Mouse (Mus musculus) neural tube, embryonic 12.5 days (tissue): ENCODE measurements at regions not wholly inside any gene's neighbourhood (a gene's known extent, or its start where the extent isn't known, plus 50 kb on each side); places are given as distances from the start of the nearest gene placed in this dataset.
A peak's percentile ranks its signal among the peaks of the same experiment; 100 is the strongest.

Source experiments
- ATAC-seq: fragments of 200-750 bp; cut with Nextera tagmentation; 2 replicates; pipeline ENCODE4 v1.8.0; 2017; ENCODE audit warnings: low read depth, mild to moderate bottlenecking, moderate TSS enrichment, moderate library complexity; ENCODE audit not compliant: low FRiP score
- H3K27ac ChIP-seq: fragments of 300-500 bp; sonication (generic); 2 replicates; pipeline ENCODE4 v1.5.1; 2016
- H3K27me3 ChIP-seq: fragments of 300-500 bp; sonication (generic); replicated peaks from 2 replicates; pipeline ENCODE4 v1.6.1; 2016; ENCODE audit warnings: mild to moderate bottlenecking
- H3K36me3 ChIP-seq: fragments of 300-500 bp; sonication (generic); 2 replicates; pipeline ENCODE4 v1.6.1; 2016; ENCODE audit warnings: mild to moderate bottlenecking
- H3K4me1 ChIP-seq: fragments of 300-500 bp; sonication (generic); 2 replicates; pipeline ENCODE4 v1.6.1; 2016
- H3K4me2 ChIP-seq: fragments of 300-500 bp; sonication (generic); replicated peaks from 2 replicates; pipeline ENCODE4 v1.6.1; 2016; ENCODE audit warnings: mild to moderate bottlenecking
- H3K4me3 ChIP-seq: fragments of 300-500 bp; sonication (generic); 2 replicates; pipeline ENCODE4 v1.5.1; 2016
- H3K9ac ChIP-seq: fragments of 300-500 bp; sonication (generic); 2 replicates; pipeline ENCODE4 v1.6.1; 2016; ENCODE audit warnings: mild to moderate bottlenecking
- H3K9me3 ChIP-seq: fragments of 300-500 bp; sonication (generic); 2 replicates; pipeline ENCODE4 v1.6.1; 2016; ENCODE audit warnings: mild to moderate bottlenecking
- WGBS: fragments of 180-500 bp; shearing (Covaris S2); methylation state at CpG from one replicate; pipeline ENCODE4 v1.1.7; 2016; 5-methylcytosine and 5-hydroxymethylcytosine counted together

- Histone ChIP-seq H3K9ac (no peak overlapping the region), H3K4me1 (no peaks in the 10 kb centered on the region), H3K27me3 (no peaks in the 10 kb centered on the region), H3K36me3 (no peaks in the 10 kb centered on the region), H3K9me3 (no peaks in the 10 kb centered on the region), H3K4me2 (no peak overlapping the region), H3K4me3 (no peak overlapping the region), H3K27ac (no peak overlapping the region)
- no peak for ATAC-seq
- 85% methylated on average over 2 of the region's 2 CpGs for WGBS
Observed at GRCm38 (mm10) chr12:25319846-25320245, 222.9 kb upstream of the Id2 start.

- Histone ChIP-seq H3K27me3 (no peaks in the 10 kb centered on the region), H3K36me3 (no peaks in the 10 kb centered on the region), H3K27ac (no peak overlapping the region), H3K9me3 (no peaks in the 10 kb centered on the region), H3K4me2 (no peak overlapping the region), H3K4me3 (no peak overlapping the region), H3K4me1 (no peaks in the 10 kb centered on the region), H3K9ac (no peak overlapping the region)
- WGBS, result 74% methylated on average over 4 of the region's 4 CpGs
- no peak for ATAC-seq
Observed at GRCm38 (mm10) chr12:25318072-25318671, 221.2 kb upstream of the Id2 start.

GRCm38 (mm10) chr12:25315969-25316368, 219.0 kb upstream of the Id2 start:
- Histone ChIP-seq H3K4me2 (no peak overlapping the region), H3K36me3 (no peaks in the 10 kb centered on the region), H3K27ac (no peak overlapping the region), H3K27me3 (no peaks in the 10 kb centered on the region), H3K4me1 (no peaks in the 10 kb centered on the region), H3K4me3 (no peak overlapping the region), H3K9me3 (no peaks in the 10 kb centered on the region), H3K9ac (no peak overlapping the region)
- no peak for ATAC-seq
- 85% methylated on average over 1 of the region's 1 CpGs for WGBS

GRCm38 (mm10) chr12:25313212-25313611, 216.3 kb upstream of the Id2 start:
- Histone ChIP-seq H3K9me3 (no peaks in the 10 kb centered on the region), H3K27ac (no peak overlapping the region), H3K27me3 (no peaks in the 10 kb centered on the region), H3K4me3 (no peak overlapping the region), H3K9ac (no peak overlapping the region), H3K36me3 (no peaks in the 10 kb centered on the region), H3K4me1 (no peaks in the 10 kb centered on the region), H3K4me2 (no peak overlapping the region)
- no peak for ATAC-seq

GRCm38 (mm10) chr12:25312390-25312789, 215.4 kb upstream of the Id2 start:
- Histone ChIP-seq H3K36me3 (no peaks in the 10 kb centered on the region), H3K9ac (no peak overlapping the region), H3K4me3 (no peak overlapping the region), H3K27me3 (no peaks in the 10 kb centered on the region), H3K27ac (no peak overlapping the region), H3K9me3 (no peaks in the 10 kb centered on the region), H3K4me2 (no peak overlapping the region), H3K4me1 (no peaks in the 10 kb centered on the region)
- no peak for ATAC-seq
- WGBS, result 89% methylated on average over 2 of the region's 2 CpGs

- H3K27me3 ChIP-seq, result no peaks in the 10 kb centered on the region
- no peak overlapping the region for H3K9ac ChIP-seq
- no peak overlapping the region for H3K4me2 ChIP-seq
- no peak overlapping the region for H3K27ac ChIP-seq
- no peaks in the 10 kb centered on the region for H3K9me3 ChIP-seq
- 93% methylated on average over 7 of the region's 7 CpGs for WGBS
- no peaks in the 10 kb centered on the region for H3K4me1 ChIP-seq
- ATAC-seq, result no peak
- no peaks in the 10 kb centered on the region for H3K36me3 ChIP-seq
- H3K4me3 ChIP-seq, result no peak overlapping the region
Observed at GRCm38 (mm10) chr12:25311728-25312127, 214.8 kb upstream of the Id2 start.

- ATAC-seq, result no peak
- no peaks in the 10 kb centered on the region for H3K9me3 ChIP-seq
- H3K27me3 ChIP-seq, result no peaks in the 10 kb centered on the region
- H3K4me2 ChIP-seq, result no peak overlapping the region
- no peak overlapping the region for H3K27ac ChIP-seq
- no peak overlapping the region for H3K4me3 ChIP-seq
- WGBS, result 49% methylated on average over 6 of the region's 6 CpGs
- no peaks in the 10 kb centered on the region for H3K4me1 ChIP-seq
- H3K36me3 ChIP-seq, result no peaks in the 10 kb centered on the region
- no peak overlapping the region for H3K9ac ChIP-seq
Observed at GRCm38 (mm10) chr12:25310293-25310946, 213.5 kb upstream of the Id2 start.

- Histone ChIP-seq H3K9ac (no peak overlapping the region), H3K9me3 (no peaks in the 10 kb centered on the region), H3K4me3 (no peak overlapping the region), H3K4me2 (no peak overlapping the region), H3K4me1 (peaks cover 2% of the 10 kb centered on the region; the same call in 1 of the 2 replicates), H3K36me3 (no peaks in the 10 kb centered on the region), H3K27me3 (no peaks in the 10 kb centered on the region), H3K27ac (no peak overlapping the region)
- WGBS, result 94% methylated on average over 6 of the region's 6 CpGs
- no peak for ATAC-seq
Observed at GRCm38 (mm10) chr12:25309234-25309633, 212.3 kb upstream of the Id2 start.

- Histone ChIP-seq H3K9ac (no peak overlapping the region), H3K36me3 (no peaks in the 10 kb centered on the region), H3K4me3 (no peak overlapping the region), H3K4me2 (no peak overlapping the region), H3K27ac (no peak overlapping the region), H3K4me1 (peaks cover 6% of the 10 kb centered on the region; the same call in 1 of the 2 replicates), H3K27me3 (no peaks in the 10 kb centered on the region), H3K9me3 (no peaks in the 10 kb centered on the region)
- WGBS, result 87% methylated on average over 12 of the region's 12 CpGs
- ATAC-seq, result no peak
Observed at GRCm38 (mm10) chr12:25305764-25306653, 209.1 kb upstream of the Id2 start.

GRCm38 (mm10) chr12:25304820-25305511, 208.0 kb upstream of the Id2 start:
- ATAC-seq, result peak; percentile 86
- Histone ChIP-seq H3K27me3 (no peaks in the 10 kb centered on the region), H3K4me2 (no peak overlapping the region), H3K27ac (no peak overlapping the region), H3K36me3 (no peaks in the 10 kb centered on the region), H3K4me1 (peaks cover 6% of the 10 kb centered on the region; the same call in 1 of the 2 replicates), H3K9ac (no peak overlapping the region), H3K4me3 (no peak overlapping the region), H3K9me3 (no peaks in the 10 kb centered on the region)
- WGBS, result 39% methylated on average over 6 of the region's 6 CpGs

GRCm38 (mm10) chr12:25303500-25304050, 206.6 kb upstream of the Id2 start:
- Histone ChIP-seq H3K4me3 (no peak overlapping the region), H3K4me1 (peaks cover 6% of the 10 kb centered on the region; the same call in 1 of the 2 replicates), H3K9me3 (no peaks in the 10 kb centered on the region), H3K4me2 (no peak overlapping the region), H3K27ac (no peak overlapping the region), H3K27me3 (no peaks in the 10 kb centered on the region), H3K9ac (no peak overlapping the region), H3K36me3 (no peaks in the 10 kb centered on the region)
- WGBS, result 34% methylated on average over 7 of the region's 7 CpGs
- no peak for ATAC-seq
